In genomic region chr3:121872685-121873084, GRCm38 (mm10) we compare ENCODE assay signal across 21 mouse cellular contexts. TPM values are rescaled to one million over a fixed set of nuclear protein-coding genes. Genes with fewer than 3 reads are reported as not detected.
A peak's percentile ranks its signal among the peaks of the same experiment; 100 is the strongest.
DNase-seq lines count a peak whose midpoint lies in the region.
"Had no signal": no experiment of that assay in that cellular context is flagged by ENCODE, and none has a peak within 500 bp of the region (broad histone marks: within the 10 kb centered on the region; RNA-seq: fewer than 3 reads in every experiment).

No protein-coding gene starts in this region.

- H3K4me1 ChIP-seq in brown adipose tissue, adult 24 weeks (ENCODE audit: control insufficient read depth, insufficient read depth, insufficient read length, low read length): peaks cover 13% of the 10 kb centered on the region
- H3K4me1 ChIP-seq: embryonic facial prominence, embryonic 15.5 days; forebrain, embryonic 10.5 days; forebrain, embryonic 12.5 days had no signal

- H3K4me3 ChIP-seq in brown adipose tissue, adult 24 weeks (ENCODE audit: insufficient read depth, low read depth, low read length): no peak overlapping the region
- H3K4me3 ChIP-seq: embryonic facial prominence, embryonic 13.5 days; embryonic facial prominence, embryonic 15.5 days; erythroblast, embryonic 14.5 days; forebrain, embryonic 10.5 days; forebrain, embryonic 12.5 days had no signal

- H3K27ac ChIP-seq in brown adipose tissue, adult 24 weeks (replicated peaks; ENCODE audit: low read depth, low read length): peak overlapping the region; percentile 65
- H3K27ac ChIP-seq: embryonic facial prominence, embryonic 13.5 days; embryonic facial prominence, embryonic 15.5 days; forebrain, embryonic 10.5 days; forebrain, embryonic 12.5 days had no signal

- peak; percentile 17 for DNase-seq in heart, adult 11 months
- no peak for DNase-seq in heart, postnatal 10 days
- peak; percentile 19 for DNase-seq in A20 (ENCODE audit: low read depth, low spot score)
- no peak for DNase-seq in right cerebral cortex, postnatal 14 days
- no peak for DNase-seq in c-Kit-positive CD71-positive TER-119-positive erythroid progenitor cells, embryonic 14.5 days (ENCODE audit: low spot score)
- no peak for DNase-seq in embryo, embryonic 10.5 days (ENCODE audit: low spot score)
- DNase-seq: adrenal gland, adult 8-10 months; adrenal gland, postnatal 14 days; adrenal gland, postnatal 36 days; cerebellum, adult 11-12 months; cerebellum, adult 2 months; cerebellum, adult 9-10 months; cerebellum, postnatal 10 days; cerebellum, postnatal 25 days; embryo, embryonic 11 days had no signal

- intact Hi-C loops in heart, postnatal 10 days (cut with DNase I): loop anchor here (10.0 kb wide), 1 partner anchor 328 kb away; no protein-coding TSS in a partner anchor

RNA-seq across cellular contexts. Expression of gene Abcd3, which starts 57.6 kb away (rescaled TPM):
- 10 to 100 TPM; 79.9 to 90.2 TPM for total RNA-seq in heart, postnatal 10 days (2021)
- polyA plus RNA-seq in brown adipose tissue, adult 24 weeks (2012; ENCODE audit: insufficient read depth, insufficient read length, missing spikeins): 166 and 209 TPM in 2 replicates

Comparison
In these comparisons a context has a peak if more than half of its experiments do, and no peak if none do; other contexts are left out.
1. DNase-seq: peak in heart, adult 11 months (single experiment) and A20 (single experiment); none in heart, postnatal 10 days (0 of 2), right cerebral cortex, postnatal 14 days (single experiment), c-Kit-positive CD71-positive TER-119-positive erythroid progenitor cells, embryonic 14.5 days (single experiment) and embryo, embryonic 10.5 days (single experiment).